Mouse (Mus musculus) kidney, embryonic 14.5 days (tissue): ENCODE results near the gene Cysrt1. TPM values are rescaled to one million over a fixed set of nuclear protein-coding genes. Genes with fewer than 3 reads are reported as not detected.

Experiments used
- ATAC-seq: fragments of 200-750 bp; cut with Nextera tagmentation; 2 replicates; pipeline ENCODE4 v1.8.0; 2017; ENCODE audit warnings: moderate number of reproducible peaks, mild to moderate bottlenecking, moderate TSS enrichment, moderate library complexity; ENCODE audit not compliant: low FRiP score, low TSS enrichment
- H3K27ac ChIP-seq: fragments of 300-500 bp; sonication (generic); 2 replicates; pipeline ENCODE4 v1.5.1; 2014; ENCODE audit warnings: low read depth, mild to moderate bottlenecking, low read length, moderate library complexity, mixed read lengths
- H3K27me3 ChIP-seq: fragments of 300-500 bp; sonication (generic); 2 replicates; pipeline ENCODE4 v1.6.1; 2014; ENCODE audit warnings: mild to moderate bottlenecking, low read length; ENCODE audit not compliant: control insufficient read depth, insufficient read depth
- H3K36me3 ChIP-seq: fragments of 300-500 bp; sonication (generic); 2 replicates; pipeline ENCODE4 v1.6.1; 2014; ENCODE audit warnings: low read length, mixed read lengths; ENCODE audit not compliant: control insufficient read depth, insufficient read depth
- H3K4me1 ChIP-seq: fragments of 300-500 bp; sonication (generic); 2 replicates; pipeline ENCODE4 v1.6.1; 2014; ENCODE audit warnings: low read length, mixed read lengths; ENCODE audit not compliant: control insufficient read depth, insufficient read depth
- H3K4me2 ChIP-seq: fragments of 300-500 bp; sonication (generic); replicated peaks from 2 replicates; pipeline ENCODE4 v1.6.1; 2014; ENCODE audit warnings: low read depth, mild to moderate bottlenecking, low read length
- H3K4me3 ChIP-seq: fragments of 300-500 bp; sonication (generic); 2 replicates; pipeline ENCODE4 v1.5.1; 2014; ENCODE audit warnings: mild to moderate bottlenecking, low read length
- H3K9ac ChIP-seq: fragments of 300-500 bp; sonication (generic); 2 replicates; pipeline ENCODE4 v1.6.1; 2014; ENCODE audit warnings: low read depth, mild to moderate bottlenecking, low read length, moderate library complexity
- H3K9me3 ChIP-seq: fragments of 300-500 bp; sonication (generic); 2 replicates; pipeline ENCODE4 v1.6.1; 2016; ENCODE audit warnings: low read length; ENCODE audit not compliant: control insufficient read depth
- WGBS: fragments of 180-500 bp; shearing (Covaris S2); extraction: QIAGEN DNeasy Blood & Tissue Kit; methylation state at CpG from one replicate; pipeline ENCODE4 v1.1.7; 2014; 5-methylcytosine and 5-hydroxymethylcytosine counted together
- polyA plus RNA-seq: library from polyadenylated mRNA; unstranded; fragments of >200 nt; fragmentation: Nextera tagmentation; extraction: Ambion mirVana; gene quantifications from 2 replicates; pipeline ENCODE4 v1.2.1, GENCODE M21; 2014

Cysrt1 gene
- polyA plus RNA-seq, 1 experiment from 2014 or later: not detected

DNA sequence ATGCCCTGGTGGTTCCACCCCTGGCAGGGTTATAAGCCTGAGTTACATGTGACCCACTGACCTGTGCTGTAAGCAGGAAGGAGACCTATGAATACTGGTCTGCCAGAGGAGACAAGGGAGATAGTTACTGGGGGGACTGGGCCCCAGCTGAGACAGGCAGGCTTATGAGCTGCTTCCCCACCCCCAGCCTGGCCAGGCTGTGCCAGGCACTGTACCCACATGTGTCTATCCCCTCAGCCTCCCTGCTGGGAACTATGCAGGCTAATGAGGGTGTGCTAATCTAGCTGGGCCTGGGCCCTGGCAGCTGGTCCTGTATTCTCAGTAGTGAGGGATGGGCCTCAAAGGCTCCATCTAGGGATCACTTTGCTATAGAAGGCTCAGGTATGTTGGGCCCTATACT, 25.0 kb upstream of the Cysrt1 start:
- Histone ChIP-seq H3K36me3 (peaks cover 24% of the 10 kb centered on the region), H3K27ac (no peak overlapping the region), H3K4me2 (no peak overlapping the region), H3K4me1 (peaks cover 24% of the 10 kb centered on the region), H3K9ac (no peak overlapping the region), H3K4me3 (no peak overlapping the region), H3K27me3 (peaks cover 14% of the 10 kb centered on the region), H3K9me3 (no peaks in the 10 kb centered on the region)
- no peak for ATAC-seq

DNA sequence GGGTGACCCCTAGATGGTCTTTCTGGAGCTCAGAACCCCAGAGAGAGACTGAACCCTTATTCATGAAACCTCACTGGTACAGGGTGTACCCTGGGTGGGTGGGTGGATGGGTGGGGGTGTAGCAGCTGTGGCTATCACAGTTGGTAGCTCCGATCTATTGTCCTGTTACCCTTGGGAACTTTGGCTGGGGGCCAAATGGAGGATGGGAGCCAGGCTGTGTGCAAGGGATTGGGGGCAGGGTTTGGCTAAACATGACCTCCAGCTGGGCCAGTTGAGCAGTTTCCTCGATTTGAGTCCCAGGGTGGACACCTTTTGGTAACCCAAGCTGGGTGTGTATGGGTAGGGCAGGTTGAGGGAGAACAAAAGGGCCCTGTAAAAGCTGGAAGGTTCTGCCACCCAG, 24.5 kb upstream of the Cysrt1 start:
- Histone ChIP-seq H3K4me2 (no peak overlapping the region), H3K36me3 (peaks cover 24% of the 10 kb centered on the region), H3K4me1 (peaks cover 24% of the 10 kb centered on the region), H3K4me3 (no peak overlapping the region), H3K27me3 (peaks cover 14% of the 10 kb centered on the region), H3K9me3 (no peaks in the 10 kb centered on the region), H3K9ac (peak overlapping the region; percentile 24; the same call in 1 of the 2 replicates), H3K27ac (no peak overlapping the region)
- WGBS: 28% methylated on average over 2 of the region's 2 CpGs
- ATAC-seq: no peak

DNA sequence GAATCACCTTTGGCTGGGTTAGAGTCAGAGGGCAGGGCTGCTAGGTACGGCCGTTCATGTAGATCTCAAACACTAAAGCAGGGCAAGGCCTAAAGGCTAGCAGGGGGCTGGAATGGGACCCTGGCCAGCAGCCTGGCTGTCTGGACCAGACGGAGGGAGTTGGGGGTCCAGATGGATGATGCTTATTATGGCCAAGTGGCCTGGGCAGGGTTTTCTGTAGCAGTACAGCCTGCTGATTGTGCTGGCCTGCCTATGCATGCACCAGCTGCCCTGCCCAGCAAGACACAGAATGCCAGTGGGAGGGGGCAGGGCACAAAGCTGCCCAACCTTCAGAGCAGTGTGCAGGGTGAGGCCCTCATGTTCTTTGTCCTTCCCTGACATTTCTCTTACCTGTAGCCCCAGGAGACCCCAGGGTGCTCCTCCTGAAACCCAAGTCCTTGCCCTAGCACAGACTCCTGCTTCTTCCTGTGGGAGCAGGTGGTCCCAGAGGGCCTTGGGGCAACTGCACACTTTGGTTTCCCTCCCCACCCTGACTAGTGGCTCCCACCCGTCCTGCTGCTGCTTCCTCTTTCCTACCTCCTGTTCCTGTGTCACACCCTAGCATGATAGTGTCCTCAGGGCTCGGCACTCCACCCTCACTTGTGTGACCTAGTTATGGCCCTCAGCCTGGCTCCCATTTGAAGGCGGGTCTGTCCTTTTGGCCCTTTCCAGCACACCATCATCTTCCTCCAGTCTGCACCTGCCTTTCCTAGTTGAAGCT, 23.8 kb upstream of the Cysrt1 start:
- H3K27ac ChIP-seq: no peak overlapping the region

DNA sequence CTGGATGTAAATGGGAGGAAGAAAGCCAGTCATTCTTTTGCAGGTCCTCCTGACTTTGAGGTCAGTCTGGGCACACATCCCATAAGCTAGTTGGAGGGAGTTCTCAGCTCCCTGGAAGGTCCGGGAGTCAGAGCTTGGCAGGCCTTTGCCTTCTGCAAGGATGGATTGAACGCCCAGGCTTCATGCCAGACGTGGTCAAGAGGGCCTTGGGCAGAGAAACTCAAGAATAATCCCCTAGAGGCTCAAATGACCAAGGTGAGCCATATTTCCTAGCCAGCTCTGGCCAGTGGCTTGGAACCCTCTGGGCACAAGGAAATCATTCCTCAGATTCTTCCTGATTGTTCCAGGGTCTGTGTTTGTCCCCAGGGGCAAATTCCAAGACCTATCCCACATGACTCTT, 22.6 kb upstream of the Cysrt1 start:
- Histone ChIP-seq H3K4me2 (peak overlapping the region; percentile 15; the same call in 1 of the 2 replicates), H3K4me1 (peaks cover 14% of the 10 kb centered on the region), H3K36me3 (peaks cover 12% of the 10 kb centered on the region), H3K4me3 (no peak overlapping the region), H3K27me3 (peaks cover 14% of the 10 kb centered on the region), H3K9ac (no peak overlapping the region), H3K27ac (no peak overlapping the region), H3K9me3 (no peaks in the 10 kb centered on the region)
- 70% methylated on average over 3 of the region's 3 CpGs for whole genome bisulfite sequencing
- no peak for ATAC-seq

More for the DNA sequence above, 23.8 kb upstream of the Cysrt1 start:
- Histone ChIP-seq H3K4me2 (no peak overlapping the region), H3K9me3 (no peaks in the 10 kb centered on the region), H3K9ac (peak overlapping the region; percentile 24; the same call in 1 of the 2 replicates), H3K4me3 (no peak overlapping the region), H3K27me3 (peaks cover 14% of the 10 kb centered on the region), H3K36me3 (peaks cover 23% of the 10 kb centered on the region), H3K4me1 (peaks cover 18% of the 10 kb centered on the region)
- WGBS: 60% methylated on average over 6 of the region's 6 CpGs
- ATAC-seq: no peak

DNA sequence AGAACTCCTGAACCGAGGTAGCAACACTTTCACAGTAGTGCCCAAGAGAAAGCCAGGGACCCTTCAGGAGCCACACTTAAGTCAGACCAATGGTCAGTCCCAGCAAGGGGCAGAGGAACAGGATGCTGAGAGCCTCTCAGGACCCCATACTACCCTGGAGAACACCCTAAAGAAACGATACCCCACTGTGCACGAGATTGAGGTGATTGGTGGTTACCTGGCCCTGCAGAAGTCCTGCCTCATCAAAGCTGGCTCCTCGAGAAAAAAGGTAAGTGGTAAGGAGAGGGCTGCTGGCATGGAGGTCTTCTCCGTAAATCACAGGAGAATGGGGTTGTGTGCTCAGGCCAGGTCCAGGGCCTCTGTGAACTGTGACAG, 22.0 kb upstream of the Cysrt1 start:
- no peak for ATAC-seq
- Histone ChIP-seq H3K4me1 (peaks cover 14% of the 10 kb centered on the region), H3K4me3 (no peak overlapping the region; the same call in 1 of the 2 replicates), H3K9ac (no peak overlapping the region; the same call in 1 of the 2 replicates), H3K27ac (no peak overlapping the region), H3K36me3 (peaks cover 6% of the 10 kb centered on the region), H3K27me3 (peaks cover 14% of the 10 kb centered on the region), H3K9me3 (no peaks in the 10 kb centered on the region), H3K4me2 (peak overlapping the region; percentile 15; the same call in 1 of the 2 replicates)
- 81% methylated on average over 5 of the region's 5 CpGs for WGBS

DNA sequence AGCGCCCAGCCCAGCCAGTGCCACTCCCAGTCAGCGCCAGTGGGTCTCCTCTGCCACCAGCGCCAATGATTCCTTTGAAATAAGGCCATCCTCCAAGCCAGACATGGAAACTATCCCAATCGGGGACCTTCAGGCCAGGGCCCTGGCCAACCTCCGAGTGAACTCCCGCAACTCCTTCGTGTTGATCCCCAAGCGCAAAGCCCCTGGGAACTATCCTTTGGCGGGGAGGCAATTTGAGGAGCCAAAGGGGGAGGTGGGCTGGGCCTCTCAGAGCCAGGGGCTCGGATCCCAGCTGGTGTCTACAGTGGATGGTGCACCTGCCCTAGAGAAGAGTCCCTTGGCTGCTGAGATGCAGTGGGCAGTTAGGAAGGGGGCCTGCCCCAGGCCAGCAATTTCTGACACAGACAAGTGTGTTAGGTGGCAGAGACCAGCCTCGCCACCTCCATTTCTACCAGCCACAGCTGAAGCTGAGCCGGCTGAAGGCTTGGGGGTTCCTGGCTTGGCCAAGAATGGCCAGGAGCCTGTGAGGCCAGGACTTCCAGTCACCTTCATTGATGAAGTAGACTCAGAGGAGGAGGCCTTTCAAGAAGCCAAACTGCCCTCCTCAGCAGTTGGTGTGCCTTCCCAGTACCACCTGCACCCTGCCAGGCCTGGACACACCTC, 21.5 kb upstream of the Cysrt1 start:
- no peak for ATAC-seq
- H3K36me3 ChIP-seq: peaks cover under 1% of the 10 kb centered on the region
- H3K4me1 ChIP-seq: peaks cover 14% of the 10 kb centered on the region
- peak overlapping the region; percentile 78 for H3K4me3 ChIP-seq
- no peak overlapping the region for H3K27ac ChIP-seq
- H3K27me3 ChIP-seq: peaks cover 14% of the 10 kb centered on the region
- H3K9ac ChIP-seq: peak overlapping the region; percentile 66
- H3K9me3 ChIP-seq: no peaks in the 10 kb centered on the region
- peak overlapping the region; percentile 99 for H3K4me2 ChIP-seq
- WGBS: 19% methylated on average over 12 of the region's 12 CpGs

DNA sequence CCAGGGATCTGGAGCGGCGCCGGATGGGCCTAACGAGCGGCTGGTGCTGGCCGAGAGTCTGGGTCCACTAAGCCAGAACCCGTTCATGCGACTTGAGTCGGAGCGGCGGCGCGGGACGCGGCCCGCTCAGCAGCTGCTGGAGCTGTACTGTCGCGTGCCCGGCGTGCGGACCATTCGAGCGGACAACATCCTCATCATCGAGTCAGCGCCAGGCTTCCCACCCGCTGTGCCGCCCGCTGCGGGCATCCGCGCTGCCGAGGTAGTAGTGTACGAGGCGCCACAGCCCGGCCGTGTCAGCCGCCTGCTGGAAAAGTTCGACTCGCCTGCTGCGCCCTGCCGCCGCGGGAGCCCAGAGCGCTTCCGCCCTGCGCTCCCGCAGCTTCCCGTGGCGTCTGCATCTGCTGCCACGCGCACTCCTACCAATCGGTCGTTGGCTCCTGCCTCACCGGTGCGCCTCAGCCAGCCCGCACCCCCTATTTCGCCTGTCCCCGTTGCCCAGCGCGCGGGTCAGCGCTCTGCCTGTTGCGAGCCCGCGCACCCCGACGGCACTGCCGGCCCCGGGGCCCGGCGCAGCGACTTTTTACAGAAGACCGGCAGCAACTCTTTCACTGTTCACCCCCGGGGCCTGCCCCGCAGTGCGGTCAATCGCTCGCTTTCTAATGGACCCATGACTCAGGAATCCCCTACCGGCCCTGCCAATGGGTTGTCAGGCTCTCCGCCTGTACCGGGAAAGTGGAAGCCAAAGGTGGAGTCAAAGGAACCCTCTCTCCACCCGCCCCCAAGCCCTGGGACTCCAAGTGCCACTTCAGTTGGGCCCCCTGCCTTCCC, 20.8 kb upstream of the Cysrt1 start:
- no peak overlapping the region for H3K27ac ChIP-seq
- ATAC-seq: peak; percentile 16
- H3K36me3 ChIP-seq: no peaks in the 10 kb centered on the region
- H3K4me1 ChIP-seq: peaks cover 14% of the 10 kb centered on the region
- H3K9me3 ChIP-seq: no peaks in the 10 kb centered on the region
- under 1% methylated on average over 73 of the region's 82 CpGs for WGBS
- H3K4me3 ChIP-seq: peak overlapping the region; percentile 78
- peak overlapping the region; percentile 99 for H3K4me2 ChIP-seq
- peaks cover 14% of the 10 kb centered on the region for H3K27me3 ChIP-seq
- H3K9ac ChIP-seq: peak overlapping the region; percentile 66

DNA sequence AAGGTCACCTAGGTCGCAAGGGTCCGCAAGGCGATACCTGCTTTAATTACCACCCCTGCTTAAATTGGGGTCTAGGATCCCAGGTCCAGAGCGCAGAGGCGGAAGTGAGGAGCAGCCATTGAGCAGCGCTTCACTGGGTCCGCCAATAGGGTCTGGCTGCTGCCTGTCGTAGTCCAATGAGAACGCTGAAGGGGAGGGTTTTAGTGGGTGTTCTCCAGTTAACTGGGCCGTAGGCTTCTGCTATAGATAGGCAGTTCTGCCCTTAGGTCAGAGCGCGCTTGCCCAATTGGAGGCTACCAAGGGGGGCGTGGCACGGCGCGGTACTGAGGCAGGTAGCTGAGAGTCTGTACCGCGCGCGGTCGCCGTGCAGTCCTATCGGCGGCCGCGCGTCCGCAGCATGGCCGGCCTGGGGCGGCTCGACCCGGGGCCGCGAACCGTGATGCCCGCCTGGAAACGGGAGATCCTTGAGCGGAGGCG, 20.1 kb upstream of the Cysrt1 start, which contains the start of gene Tprn:
Tprn (plus strand) TSS at position 328 of the 477 bp plus-strand sequence.
- under 1% methylated on average over 39 of the region's 39 CpGs for WGBS
- Histone ChIP-seq H3K36me3 (no peaks in the 10 kb centered on the region), H3K9me3 (no peaks in the 10 kb centered on the region), H3K4me3 (peak within 1 kb of the TSS; percentile 78), H3K4me1 (peaks cover 14% of the 10 kb centered on the region), H3K9ac (peak within 1 kb of the TSS; percentile 66), H3K4me2 (peak within 1 kb of the TSS; percentile 99), H3K27me3 (peaks cover 14% of the 10 kb centered on the region), H3K27ac (no peak within 1 kb of the TSS; the same call in 1 of the 2 replicates)
- ATAC-seq: peak; percentile 99
